Mouse (Mus musculus) urinary bladder, postnatal 4 days (tissue): ENCODE data around the gene Miga1.

Experiments
- DNase-seq, 2 experiments: peaks; one replicate each; pipeline ENCODE4 v3.0.0; 2021 to 2022; ENCODE audit warnings: low spot score in 2 of 2

Miga1 gene

DNA sequence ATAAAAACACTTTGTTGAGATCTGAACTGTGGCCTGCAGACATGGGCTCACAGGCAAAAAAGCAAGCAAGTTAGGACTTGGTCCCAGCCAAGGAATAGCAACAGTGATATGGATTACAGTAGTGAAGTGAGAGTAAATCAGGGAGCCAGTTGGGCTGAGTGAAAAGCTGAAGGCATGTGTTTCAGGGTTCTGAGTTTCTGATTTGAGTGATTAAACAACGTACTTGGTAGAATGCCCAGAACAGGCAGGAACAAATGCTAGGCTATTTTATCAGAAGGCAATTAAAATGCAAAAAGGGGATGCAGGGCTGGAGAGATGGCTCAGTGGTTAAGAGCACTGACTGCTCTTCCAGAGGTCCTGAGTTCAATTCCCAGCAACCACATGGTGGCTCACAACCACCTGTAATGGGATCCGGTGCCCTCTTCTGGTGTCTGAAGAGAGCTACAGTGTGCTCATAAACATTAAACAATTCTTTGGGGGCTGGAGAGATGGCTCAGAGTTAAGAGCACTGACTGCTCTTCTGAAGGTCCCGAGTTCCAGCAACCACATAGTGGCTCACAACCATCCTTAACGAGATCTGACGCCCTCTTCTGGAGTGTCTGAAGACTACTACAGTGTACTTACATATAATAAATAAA is 94.8 kb downstream of the Miga1 start:
- DNase-seq: no peak

DNA sequence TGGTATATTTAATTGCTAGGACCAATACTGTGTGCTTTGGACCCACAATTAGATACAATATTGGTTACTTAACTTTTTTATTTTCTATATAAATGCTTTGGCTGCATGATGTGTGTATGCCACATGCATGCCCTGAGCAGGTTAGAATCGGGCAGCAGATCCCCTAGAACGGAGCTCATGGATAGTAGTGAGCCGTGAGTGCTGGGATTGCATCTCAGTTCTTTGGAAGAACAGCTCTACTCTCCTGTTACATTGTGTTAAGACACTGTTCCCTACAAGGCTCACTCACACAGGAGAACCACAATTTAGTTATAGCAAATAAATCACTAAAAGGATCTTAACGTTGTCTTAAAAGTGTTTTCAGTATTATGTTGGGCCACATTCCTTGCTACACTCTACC is 96.9 kb downstream of the Miga1 start:
- DNase-seq: no peak

DNA sequence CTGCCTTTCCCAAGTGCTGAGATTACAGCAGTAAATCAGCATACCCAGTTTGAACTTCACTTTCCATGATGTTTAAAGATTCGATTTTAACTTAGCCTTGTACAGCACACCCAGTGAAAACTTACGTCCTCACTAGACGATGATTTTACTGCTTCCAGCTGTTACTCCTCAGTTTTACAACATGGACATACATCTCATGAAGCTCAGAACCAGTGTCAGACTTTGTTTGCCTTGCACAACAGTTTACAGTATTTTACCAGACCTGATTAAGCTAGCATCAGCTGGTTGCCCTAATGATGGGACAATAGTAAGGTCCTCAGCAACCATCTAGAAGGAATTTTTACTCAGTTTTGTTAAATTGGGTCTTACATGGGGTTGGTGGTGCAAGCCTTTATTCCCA is 99.1 kb downstream of the Miga1 start:
- DNase-seq: no peak

DNA sequence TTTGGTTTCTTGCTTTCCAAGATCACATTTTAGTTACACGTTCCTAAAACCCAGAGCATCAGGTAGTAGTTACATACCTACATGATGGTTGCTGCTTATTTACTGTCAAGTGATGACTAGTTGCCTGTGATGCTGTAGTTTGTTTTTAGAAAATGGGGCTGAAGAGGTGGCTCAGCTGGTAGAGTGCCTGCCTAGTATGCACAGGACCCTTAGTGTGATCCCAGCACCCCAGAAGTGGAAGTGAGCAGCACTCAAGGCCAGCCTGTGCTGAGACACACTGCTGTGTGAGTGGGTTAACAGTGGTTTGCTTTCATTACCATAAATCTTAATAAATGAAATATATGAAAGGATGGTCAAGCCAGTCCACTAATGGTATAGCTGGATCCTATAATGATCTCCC is 100.6 kb downstream of the Miga1 start:
- no peak for DNase-seq

DNA sequence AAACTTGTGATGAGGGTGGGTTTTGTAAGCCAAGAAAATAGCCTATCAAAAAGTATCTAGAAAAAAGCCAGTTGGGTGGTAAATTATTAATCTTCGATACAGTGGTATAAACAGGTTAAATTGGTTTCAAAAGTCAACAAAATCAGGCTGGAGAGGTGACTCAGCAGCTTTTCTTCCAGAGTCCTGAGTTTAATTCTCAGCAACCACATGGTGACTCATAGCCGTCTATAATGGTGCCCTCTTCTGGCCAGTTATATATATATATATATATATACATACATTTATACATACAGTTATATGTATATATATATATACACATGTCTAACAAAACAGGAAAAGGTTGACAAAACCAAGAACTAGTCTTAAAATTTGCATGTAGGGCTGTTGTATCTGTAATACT is 101.4 kb downstream of the Miga1 start:
- DNase-seq: no peak

DNA sequence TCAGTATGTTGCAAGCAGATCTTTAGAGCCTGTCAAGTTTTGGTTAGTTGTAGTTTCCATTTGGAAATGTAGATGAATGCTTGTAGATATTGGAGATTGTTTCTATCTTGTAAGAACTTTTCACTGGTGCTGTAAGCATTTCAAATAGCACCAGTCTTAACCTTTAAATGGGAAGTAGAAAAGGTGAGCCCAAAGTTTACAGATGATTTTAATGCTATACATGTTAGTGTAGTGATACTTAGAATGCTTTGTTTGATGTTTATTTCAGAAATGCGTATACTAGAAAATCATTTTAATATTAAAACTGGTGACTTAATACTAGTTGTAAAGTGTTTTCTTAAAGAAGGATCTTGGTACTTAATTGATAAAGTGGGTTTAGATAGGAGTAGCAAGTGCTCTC is 104.4 kb downstream of the Miga1 start:
- no peak for DNase-seq

DNA sequence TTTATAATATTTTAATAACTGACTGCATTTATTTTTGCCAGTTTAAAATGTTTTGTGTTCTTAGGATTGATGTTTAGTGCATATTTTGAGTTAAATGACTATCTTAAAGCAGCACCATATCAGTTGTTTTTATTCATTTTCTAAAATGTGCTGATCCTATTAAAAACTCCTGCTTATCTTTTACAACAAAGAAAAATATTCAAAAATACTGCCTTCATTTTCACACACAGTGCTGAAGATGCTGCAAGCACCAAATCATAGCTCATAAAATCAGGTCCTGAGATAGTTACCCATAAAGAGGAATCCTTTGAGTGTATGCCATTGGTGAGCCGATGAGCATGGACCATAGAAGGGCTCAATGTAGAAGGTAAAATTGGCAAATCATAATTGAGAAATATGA is 105.0 kb downstream of the Miga1 start:
- no peak for DNase-seq

DNA sequence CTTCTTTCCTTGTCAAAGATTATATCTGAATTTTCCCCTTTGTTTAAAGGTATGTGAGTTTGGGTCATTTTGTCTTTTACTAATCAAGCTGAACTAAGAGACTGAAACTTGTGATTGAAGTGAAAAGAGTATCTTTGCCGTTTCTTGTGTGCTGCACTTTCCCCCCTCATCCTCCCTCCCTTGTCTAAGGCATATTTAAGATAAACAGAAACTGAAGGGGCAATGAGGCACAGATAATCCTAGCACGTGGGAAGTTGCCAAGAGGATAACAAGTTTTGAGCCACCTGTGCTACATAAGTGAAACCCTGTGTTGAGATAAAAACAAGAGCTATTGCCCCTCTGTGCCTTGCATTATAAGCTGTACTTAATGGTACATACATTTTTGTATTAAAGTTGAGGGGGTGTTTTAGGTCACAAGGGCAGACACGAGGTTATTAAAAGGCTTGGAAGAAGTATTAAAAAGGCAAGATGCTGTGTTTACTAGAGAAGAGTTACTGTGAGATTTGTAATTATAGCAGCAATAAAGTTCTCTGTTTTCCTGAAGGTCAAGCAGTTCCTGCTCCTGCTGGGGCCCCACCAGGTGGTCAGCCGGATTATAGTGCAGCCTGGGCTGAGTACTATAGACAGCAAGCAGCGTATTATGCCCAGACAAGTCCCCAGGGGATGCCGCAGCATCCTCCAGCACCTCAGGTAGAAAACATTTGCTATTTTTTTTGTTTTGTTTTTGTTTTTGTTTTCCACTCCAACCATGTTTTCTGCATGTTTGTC is 108.7 kb downstream of the Miga1 start:
- no peak for DNase-seq

DNA sequence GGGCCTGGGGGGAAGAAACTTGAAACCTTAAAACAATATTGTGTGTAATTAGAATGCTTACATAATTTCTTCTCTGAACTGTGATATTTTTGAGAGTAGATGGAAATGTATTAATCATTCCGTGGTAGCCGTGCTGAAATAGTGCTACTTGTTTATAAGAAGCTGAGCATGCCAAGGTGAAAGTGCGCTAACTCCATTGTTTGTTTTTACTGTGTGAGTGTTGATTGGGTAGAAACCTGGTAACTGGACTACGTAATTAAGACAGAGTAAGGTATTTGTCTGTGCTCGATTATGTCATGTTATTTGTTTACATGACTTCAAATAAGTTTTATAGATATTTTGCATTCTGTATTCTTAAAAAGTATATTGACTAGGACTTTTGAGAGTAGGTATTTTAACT is 110.9 kb downstream of the Miga1 start:
- no peak for DNase-seq

DNA sequence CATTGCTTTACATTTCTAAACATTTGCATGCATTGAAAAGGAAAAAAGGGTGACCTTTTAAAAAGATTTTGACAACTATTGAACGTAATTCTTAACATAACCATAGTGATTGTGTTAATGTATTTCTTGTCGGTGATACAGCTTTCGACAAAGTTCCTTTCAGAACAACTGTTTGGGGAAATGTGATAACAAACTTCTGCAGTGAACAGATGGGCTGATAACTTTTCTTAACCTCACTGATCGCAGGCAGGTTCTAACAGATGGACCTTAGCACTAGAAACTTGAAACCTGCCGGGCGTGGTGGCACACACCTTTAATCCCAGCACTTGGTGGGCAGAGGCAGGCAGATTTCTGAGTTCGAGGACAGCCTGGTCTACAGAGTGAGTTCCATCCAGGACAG is 111.4 kb downstream of the Miga1 start:
- no peak for DNase-seq

DNA sequence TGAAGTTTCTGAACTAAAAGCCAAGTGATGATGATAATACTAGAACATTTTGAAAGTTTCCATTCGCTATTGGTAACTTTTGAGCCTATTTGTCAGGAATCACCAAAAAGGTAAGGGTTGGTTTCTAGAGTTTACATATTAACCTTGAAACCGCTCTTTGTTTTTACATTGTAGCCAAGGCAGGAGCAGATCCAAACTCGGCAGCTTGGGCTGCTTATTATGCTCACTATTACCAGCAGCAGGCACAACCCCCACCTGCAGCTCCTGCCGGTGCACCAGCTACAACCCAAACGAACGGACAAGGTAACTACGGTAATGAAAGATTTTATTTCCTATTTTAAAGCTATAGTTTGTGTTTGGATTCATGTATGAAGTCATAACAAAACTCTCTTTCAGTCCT is 114.3 kb downstream of the Miga1 start:
- no peak for DNase-seq

DNA sequence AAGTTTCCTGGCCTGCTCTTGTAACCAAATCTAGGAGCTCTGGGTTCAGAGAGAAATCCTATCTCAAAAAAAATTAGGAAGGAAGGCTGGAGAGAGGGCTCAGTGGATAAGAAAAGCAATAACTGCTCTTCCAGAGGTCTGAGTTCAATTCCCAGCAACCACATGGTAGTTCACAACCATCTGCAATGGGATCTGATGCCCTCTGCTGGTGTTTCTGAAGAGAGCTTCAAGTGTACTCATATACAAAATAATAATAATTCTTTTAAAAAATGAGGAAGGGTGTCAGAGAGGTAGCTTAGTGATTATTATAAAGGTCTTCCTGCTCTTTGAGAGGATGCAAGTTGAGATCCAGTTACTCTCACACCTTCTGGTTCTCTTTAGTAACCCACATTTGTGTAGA is 115.3 kb downstream of the Miga1 start:
- DNase-seq: no peak
